Mouse (Mus musculus): ENCODE results near the gene Snap91. TPM values are rescaled to one million over a fixed set of nuclear protein-coding genes. Genes with fewer than 3 reads are reported as not detected.

Snap91 gene
- total RNA-seq, 2 experiments from 2014 or later: 1.9 to 2.2 TPM

DNA sequence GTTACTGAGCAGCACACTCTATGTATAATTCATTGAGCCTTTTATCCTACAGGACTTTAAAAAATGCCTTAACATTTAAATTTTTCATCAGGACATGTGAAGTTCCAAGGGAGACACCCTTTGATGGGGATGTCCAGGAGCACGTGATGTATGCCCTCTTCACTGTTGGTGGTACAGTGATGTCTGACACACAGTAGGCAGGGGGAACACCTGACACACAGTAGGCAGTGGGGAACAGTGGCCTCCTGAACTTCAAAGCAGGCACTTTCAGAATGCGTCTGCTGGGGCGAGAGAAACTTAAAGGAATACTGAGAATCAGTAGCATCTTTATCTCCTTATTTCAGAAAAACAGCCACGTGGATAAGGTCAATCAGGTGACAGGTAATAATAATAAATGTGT lies 62.8 kb downstream of the Snap91 start:
- no peak for DNase-seq (ENCODE audit: low spot score in 2 of 2)

DNA sequence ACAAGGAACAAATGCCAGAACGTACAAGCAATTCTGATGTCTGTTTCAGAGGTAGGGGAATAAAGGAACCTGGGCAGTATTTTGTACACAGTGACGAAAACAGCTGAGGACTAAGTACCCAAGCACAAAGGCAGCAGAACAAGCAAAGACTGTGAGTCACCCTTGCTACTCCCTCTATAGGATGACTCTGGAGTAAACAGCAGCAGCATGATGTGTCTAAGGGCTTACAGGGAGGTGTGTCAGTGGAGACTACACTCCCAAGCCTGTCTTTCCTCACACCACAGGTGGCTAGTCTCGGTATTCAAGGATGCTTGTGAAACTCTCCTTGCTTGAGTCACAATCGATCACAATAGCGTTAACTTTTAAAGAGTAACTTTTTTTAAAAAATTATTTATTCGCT lies 66.1 kb downstream of the Snap91 start:
- DNase-seq (ENCODE audit: low spot score in 2 of 2): no peak

DNA sequence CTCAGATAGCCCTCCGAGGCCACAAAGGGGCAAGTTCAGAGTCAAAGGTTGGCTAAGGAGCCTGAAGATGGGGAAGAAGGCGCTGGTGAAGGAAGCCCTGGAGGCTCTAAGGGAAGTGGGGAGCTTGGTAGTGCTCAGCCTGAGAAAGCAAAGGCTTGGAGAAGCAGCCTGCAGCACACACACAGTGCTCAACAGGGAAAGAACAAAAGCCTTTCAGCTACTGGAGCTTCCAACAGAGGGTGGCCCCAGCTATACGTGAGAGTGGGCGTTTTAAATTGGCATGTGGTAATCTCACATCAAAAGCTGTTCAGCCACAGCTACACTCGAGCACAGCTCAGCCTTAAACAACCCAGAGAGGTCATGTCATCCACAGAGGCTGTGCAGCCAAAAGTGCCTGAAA lies 67.1 kb downstream of the Snap91 start:
- no peak for DNase-seq (ENCODE audit: low spot score in 2 of 2)

DNA sequence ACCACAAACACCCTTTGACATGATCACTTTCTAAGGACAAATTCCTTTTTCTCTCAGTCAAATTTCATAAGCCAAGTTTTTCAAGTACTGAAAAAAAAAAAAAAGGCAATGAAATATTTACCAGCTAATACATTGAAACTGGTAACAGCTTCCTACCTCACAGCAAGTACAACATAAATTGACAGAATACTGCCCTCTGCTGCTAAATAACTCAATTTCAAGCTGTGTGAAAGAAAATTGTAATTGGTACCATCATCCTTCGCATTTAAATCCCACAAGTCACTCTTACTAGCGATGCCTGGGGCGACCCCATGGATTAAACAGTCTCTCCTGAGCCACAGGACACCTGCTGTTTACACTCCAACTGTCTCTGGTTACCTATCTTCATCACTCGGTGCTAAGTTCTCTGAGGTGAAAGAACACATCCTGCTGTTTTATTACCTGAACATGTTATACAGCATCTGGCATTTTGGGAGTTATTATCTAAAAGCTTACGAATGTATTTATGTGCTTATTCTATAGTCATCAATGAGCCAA lies 69.7 kb downstream of the Snap91 start:
- DNase-seq (ENCODE audit: low spot score in 2 of 2): no peak

DNA sequence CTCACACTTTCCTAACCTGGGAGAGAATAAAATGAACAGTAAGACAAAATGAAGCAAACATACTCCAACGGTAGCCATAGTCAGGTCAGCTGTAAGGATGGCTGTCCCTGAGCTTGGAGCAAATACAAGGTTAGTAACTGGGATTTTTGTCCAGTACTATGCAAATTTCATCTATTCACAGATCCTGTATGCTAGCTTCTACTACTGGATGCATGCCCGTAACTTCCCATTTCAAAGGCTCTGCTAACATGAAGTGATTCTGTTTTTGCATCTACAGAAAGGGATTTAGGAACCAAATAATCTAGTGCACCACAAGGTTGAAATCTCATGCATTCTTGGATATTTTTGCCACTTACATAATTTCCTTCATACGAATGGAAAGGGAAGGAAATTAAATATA lies 70.2 kb downstream of the Snap91 start:
- DNase-seq (ENCODE audit: low spot score in 2 of 2): no peak

DNA sequence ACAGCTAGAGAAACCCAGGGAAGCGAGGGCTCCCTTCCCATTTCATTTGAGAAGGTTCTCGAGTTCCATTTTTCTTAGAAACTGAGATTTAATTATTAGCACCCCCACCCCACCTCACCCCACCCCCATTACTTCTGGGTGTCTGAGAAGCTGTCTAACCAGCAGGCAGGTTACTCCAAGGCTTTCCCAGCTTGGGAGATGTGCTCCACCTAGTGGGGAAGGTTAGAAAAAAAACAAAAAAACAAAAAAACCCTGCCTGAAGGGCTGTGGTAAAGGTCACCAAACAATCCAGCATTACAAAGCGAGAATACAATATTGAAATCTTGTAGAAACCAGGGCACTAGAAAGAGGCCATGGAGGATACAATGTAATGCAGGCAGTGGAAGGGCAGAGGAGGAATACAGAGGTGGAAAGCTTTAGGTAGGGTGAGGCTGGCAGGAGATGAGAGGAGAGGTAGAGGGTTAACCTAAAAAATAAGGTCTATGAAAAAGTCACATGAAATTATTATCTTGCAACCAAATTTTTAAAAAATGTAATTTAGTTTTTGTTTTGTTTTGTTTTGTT lies 79.8 kb downstream of the Snap91 start:
- no peak for DNase-seq (ENCODE audit: low spot score in 2 of 2)

DNA sequence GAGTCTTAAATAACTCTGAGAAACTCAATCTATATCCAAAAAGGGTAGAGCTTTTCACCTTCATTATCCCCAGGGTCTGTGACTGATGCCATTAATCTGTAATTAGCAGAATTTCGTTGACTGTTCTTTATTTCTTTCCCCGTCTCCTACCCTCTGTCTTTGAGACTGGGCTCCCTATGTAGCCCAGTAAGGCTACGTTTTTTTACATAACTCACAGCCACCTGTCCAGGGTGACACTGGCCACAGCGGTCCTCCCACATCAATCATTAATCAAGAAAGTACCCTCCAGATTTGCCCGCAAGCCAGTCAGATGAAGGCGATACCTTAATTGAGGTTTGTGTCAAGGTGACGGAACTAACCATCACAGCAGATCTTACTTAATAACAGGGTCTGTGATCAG lies 81.4 kb downstream of the Snap91 start:
- DNase-seq (ENCODE audit: low spot score in 2 of 2): no peak

DNA sequence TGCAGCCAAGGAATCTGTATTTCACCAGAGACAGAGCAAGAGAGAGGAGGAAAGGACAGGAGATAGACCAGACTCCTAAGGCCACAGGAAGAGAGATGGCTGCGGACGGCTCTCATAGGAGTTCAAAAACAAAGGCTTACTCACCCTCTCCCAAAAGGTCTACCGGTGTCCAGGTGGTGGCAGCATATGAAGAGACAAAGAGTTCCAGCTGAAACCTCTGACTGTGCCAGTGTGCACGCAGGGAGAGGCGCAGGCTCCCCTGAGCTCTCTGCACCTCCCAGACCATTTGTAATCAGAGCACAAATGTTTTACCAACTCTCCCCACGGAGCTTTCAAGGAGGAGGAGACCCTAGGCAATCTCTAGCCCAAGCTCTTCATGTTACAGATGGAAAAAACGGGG lies 81.8 kb downstream of the Snap91 start:
- DNase-seq (ENCODE audit: low spot score in 2 of 2): no peak

DNA sequence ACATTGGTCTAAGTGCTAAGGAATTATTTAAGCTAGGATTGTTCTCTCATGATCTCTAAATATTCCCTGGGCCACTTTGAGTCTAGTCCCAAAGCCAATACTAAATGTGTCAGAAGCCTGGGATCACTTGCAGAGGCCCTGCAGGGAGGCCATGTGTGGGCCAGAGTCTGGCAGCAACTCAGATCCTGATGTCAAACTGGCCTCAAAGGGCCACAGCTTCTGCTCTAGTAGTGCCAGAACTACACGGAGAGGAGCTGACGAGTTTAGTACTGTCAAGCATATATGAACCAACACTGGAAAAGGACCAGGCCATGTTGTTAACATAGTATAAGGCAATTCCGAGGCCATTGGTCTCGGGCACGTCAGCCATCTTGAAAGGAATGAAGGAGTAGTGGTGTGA lies 82.3 kb downstream of the Snap91 start:
- no peak for DNase-seq (ENCODE audit: low spot score in 2 of 2)

DNA sequence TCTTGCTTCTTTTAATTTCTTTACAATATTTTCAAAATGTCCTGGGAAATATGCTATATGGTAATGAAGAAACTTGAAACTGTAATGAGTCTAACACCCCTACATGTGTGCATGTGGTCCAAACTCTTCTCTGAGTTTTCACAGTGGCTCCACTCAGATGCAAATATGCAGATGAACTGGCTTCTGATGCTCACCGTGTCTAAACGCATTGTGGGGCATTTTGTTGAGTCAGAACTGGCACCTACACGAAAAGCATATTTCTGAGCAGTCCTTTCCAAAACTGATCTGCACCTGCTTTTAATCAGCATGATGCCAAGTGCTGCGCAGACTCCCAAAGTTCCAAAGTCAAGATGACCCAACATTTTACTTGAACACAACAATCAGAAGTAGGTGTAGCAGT lies 82.9 kb downstream of the Snap91 start:
- DNase-seq (ENCODE audit: low spot score in 2 of 2): no peak

DNA sequence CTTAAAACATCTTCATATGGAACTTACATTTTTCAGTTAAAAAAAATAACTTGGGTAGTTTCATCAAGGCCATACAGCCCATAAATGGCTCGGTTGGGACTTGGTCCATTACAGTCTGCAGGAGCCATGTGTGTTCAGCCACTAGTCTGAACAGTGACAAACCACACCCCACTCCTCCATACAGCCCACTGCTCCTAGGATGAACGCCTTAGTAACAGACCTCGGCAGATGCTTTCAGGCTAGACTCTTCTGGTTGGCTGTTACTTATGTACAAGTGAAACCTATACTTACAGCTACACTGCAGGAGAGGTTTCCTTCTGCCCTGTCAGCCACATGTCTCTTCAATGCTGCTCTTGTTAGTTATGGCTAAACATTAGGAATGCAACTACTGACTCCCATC lies 85.2 kb downstream of the Snap91 start:
- DNase-seq (ENCODE audit: low spot score in 2 of 2): no peak

DNA sequence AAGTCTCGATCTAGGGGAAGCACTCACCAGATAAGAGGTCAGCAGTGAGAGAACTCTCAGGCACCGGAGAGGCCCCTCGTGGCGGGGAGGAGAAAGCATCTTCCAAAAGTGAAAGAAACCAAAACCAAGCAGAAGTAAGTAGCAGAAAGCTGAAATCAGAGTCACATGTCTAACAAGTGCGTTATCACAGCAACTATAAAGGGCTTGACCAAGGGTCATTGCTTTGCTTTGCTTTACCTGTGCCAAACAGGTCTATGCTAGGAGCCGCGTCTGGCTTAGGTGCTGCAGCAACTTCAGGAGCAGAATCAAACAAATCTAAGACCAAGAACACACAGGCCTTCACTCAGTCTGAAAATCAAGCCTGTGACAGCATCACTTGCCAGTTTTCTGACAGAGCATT lies 88.5 kb downstream of the Snap91 start:
- DNase-seq (ENCODE audit: low spot score in 2 of 2): no peak

DNA sequence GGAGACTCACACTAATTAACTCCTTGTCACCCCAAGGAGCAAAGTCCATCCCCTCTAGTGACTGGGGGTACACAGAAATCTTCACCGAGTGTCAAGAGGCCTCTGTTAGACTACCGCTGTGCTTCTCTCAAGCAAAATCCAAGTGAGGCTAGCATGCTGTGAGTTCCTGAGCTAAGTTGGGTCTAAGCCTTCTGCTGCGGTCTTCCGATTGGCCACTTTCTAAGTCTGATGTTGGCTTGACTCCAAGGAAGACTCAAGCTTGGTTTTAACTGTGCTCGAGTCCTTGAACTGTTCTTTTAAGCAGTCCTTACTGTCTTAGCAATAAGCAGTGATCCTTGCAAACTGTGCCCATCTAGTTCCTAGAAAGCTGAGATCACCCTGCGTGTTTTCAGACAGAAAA lies 91.3 kb downstream of the Snap91 start:
- DNase-seq (ENCODE audit: low spot score in 2 of 2): no peak

DNA sequence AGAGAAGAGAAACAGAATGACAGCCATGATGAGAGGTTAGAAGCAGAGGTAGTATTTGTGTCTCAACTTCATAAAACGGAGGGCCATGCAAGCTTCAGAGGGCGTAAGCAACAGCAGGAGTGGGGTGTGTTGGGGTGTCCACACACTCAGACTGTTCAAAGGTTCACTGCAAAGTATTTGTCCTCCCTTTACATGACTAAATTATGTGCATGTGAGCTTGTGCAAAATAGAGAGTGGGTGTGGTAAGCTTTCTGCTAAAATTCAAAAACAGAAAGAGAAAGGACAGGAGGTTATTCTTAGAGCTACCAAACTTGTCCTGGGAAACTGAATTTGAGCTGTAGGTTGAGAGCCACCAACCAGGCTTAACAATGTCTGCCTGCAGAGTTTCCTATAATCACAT lies 97.6 kb downstream of the Snap91 start:
- no peak for DNase-seq (ENCODE audit: low spot score in 2 of 2)

DNA sequence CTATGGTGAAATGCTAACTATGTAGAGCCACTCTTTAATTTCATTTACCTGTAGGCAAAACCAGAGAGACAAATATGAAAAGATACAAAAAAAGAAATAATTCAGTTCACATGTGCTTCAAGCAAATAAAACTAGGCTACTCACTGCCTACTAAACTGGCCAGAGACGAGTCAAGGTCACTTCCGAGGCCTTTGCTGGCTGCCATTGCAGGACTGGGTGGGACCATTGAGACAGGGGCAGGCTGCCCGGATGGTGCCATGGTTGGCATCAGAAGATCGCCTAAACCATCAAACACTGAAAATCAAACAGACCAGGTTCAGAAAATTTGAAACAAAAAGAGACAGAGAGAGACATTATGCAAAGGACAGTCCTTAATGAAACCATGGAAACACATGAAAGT lies 99.0 kb downstream of the Snap91 start:
- no peak for DNase-seq (ENCODE audit: low spot score in 2 of 2)

DNA sequence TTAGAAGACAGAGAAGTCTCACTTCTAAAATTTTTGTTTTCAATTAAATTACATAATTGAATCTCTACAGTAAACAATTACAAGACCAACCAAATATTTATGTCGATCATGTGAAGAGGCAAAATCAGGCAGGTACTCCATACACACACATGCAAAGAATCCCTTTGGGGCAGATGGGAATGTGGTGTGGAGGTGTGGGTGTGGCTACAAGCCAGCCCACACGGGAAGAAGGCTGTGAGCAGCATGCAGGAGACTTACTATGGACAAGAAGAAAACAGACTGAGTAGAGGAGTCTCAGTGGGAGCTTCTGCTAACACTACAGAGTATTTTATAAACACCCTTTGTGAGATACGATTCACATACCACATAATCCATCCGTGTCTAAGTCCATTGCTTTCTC lies 102.2 kb downstream of the Snap91 start:
- DNase-seq (ENCODE audit: low spot score in 2 of 2): no peak

DNA sequence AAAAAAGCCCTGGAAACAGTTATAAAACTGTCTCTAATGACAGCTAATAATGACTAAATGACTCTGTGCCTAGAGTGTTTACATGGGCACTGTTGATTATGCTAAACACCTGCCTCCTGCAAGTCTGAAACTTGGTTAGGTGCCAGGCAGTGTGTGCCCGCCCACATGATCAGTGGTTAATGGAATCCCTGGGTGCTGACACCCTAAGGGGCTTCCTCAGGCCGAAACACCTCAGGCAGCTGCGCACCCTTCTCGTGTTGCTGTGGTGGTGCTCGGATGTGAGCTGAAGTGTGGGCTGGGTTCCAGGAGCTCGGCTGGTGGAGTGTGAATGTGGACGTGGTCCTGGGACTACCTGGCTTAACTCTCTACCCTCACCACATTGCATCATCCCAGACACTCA lies 103.1 kb downstream of the Snap91 start:
- no peak for DNase-seq (ENCODE audit: low spot score in 2 of 2)

DNA sequence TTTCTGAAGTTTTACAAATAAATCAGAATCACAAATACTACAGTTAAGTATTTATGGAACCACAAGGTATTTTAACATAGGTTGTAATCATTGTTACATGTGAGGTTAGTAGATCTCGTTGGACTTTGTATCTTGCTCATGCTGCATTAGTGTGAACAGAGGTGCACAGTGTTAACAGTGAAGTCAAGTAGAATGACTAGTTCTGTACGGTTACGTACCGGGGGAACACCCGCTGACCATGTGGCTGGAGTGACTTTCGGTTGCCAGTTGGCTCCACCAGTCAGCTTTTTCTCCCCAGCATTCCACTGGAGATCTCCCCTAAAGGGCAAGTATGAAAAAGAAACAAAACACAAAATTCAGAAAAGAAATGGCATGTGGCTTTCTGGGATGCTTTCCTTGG lies 105.1 kb downstream of the Snap91 start:
- no peak for DNase-seq (ENCODE audit: low spot score in 2 of 2)

DNA sequence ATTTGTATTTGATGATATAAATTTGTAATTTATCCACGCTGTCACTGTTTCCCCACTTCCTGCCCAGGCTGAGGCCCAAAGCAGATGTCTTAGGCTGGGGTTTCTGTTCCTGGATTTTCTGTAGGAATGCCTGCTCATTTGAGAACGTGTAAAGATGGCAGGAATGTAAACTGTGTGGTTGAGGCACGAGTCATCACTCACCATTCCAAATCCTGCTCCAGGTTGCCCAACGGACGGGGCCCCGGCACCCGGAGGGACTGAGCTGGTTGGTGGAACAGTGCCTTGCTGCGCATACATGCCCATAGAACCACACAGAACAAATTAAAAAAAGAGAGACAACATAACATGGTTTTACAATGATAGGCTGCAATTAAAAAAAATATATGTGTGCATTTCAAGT lies 106.5 kb downstream of the Snap91 start:
- no peak for DNase-seq (ENCODE audit: low spot score in 2 of 2)

DNA sequence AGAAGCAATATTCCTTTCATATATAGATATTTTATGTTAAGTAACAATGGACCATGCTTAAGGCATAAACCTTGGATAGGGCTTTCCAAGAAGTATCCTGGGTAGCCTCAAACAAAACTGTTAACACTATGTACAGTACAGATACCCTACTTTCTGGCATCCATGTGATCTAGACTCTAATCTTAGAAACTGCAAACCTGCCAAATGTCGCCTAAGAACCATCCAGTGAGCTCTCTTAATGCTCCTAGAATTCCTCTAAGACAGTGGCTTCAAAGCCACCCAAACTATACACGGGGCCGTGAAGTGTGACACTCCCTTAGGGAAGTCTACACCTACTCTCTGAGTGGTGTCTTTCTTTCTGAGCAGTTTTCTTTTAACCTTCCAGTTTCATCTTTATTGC lies 107.6 kb downstream of the Snap91 start:
- no peak for DNase-seq (ENCODE audit: low spot score in 2 of 2)

DNA sequence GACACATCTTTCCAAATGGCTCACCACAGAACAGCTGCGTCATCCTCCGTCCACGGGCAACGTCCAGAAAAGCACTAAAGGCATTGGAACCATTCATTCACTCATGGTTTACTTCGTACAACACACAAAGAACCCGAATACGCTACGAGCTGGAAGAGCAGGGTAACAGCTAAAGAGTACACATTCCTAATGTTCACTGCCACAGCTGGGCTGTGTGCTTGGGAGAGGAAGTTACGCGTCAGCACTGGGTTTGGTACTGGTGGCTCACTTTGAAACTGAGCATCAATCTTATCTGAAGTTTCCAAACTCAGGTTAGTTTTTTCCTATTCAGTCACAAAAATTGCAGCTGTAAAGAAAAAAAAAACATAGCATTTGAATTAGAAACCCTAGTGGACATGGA lies 113.5 kb downstream of the Snap91 start:
- DNase-seq (ENCODE audit: low spot score in 2 of 2): no peak

DNA sequence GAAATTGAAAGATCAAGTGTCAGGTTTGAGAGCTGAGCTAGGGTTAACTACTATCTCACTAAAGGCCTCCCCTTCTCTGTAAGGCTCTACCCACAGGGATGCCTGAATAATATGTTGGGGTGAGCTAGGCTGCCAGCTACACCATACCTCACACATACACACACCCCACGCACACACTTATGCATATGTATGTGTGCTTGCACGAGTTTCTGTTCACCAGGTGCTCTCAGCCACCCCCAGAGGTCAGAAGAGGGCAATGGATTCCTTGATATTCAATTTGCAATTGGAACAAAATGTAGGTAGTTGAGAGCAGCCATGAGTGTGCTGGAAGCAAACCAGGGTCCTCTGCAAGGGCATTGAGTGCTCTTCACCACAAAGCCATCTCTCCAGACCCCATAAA lies 116.5 kb downstream of the Snap91 start:
- no peak for DNase-seq (ENCODE audit: low spot score in 2 of 2)

DNA sequence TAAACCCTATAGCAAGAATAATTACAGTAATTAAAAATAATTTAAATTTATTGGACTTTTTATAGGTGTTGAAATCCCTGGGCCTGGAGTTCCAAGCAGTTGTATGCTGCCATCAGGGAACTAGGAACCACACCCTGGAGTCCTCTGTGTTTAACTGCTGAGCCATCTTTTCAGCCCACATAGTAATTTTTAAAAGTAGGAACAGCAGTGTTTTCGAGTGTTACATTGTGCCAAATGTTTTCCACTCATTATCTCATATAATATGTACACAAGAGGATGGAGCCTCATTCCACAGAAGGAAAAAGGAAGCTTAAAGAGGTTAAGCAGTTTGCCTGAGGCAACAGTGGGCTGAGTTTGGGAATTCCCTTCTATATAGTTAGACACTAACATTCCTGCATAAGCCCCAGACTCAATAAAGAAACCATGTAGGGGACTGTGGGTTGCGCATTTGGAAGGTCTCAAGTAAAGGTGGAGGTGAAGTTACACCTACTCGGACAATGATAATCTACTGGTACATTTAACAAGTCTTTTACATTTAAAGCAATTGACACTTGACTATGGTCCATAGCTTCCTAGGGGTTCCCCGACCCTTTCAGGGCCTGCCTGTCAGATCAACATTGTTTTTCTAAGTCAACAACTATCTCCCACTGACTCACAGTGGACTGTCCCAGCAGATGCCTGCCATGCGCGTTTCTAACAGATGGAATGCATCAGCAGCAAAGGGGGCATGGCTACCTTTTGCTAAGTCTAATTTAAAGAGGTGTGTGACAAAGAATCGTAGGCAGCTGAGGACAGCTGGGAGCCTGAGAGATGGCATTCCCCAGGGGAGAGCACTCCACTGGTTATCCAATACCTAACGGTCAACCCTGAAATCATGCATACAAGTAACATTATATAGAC lies 117.7 kb downstream of the Snap91 start:
- no peak for DNase-seq (ENCODE audit: low spot score in 2 of 2)

All from gastrocnemius, postnatal 4 days (tissue).